19 mouse cellular contexts compared by ENCODE assay signal in genomic region chr2:144945840-144946239, GRCm38 (mm10).
"Had no signal": no experiment of that assay in that cellular context is flagged by ENCODE, and none has a peak within 500 bp of the region (broad histone marks: within the 10 kb centered on the region; RNA-seq: fewer than 3 reads in every experiment).

No protein-coding gene starts in this region.

- H3K9me3 ChIP-seq: lung, embryonic 15.5 days; megakaryocyte, embryonic 14.5 days; midbrain, embryonic 10.5 days; midbrain, embryonic 13.5 days; neural tube, embryonic 13.5 days had no signal

- H3K27me3 ChIP-seq: lung, embryonic 15.5 days; megakaryocyte, embryonic 14.5 days; midbrain, embryonic 13.5 days; neural tube, embryonic 13.5 days had no signal

- H3K36me3 ChIP-seq: lung, embryonic 15.5 days; midbrain, embryonic 10.5 days; midbrain, embryonic 13.5 days; neural tube, embryonic 13.5 days had no signal

- H3K9ac ChIP-seq: liver, embryonic 14.5 days; liver, postnatal 0 days; lung, embryonic 15.5 days; midbrain, embryonic 13.5 days; neural tube, embryonic 13.5 days had no signal

- H3K27ac ChIP-seq: liver, embryonic 14.5 days; lung, embryonic 15.5 days; midbrain, embryonic 10.5 days; midbrain, embryonic 13.5 days; neural tube, embryonic 13.5 days had no signal

- H3K4me3 ChIP-seq: lung, embryonic 15.5 days; megakaryocyte, embryonic 14.5 days; midbrain, embryonic 10.5 days; midbrain, embryonic 13.5 days; myocyte; neural tube, embryonic 13.5 days had no signal

- DNase-seq: kidney, adult 18-20 months; kidney, adult 9 months; kidney, postnatal 14 days; kidney, postnatal 4 days; liver, postnatal 0 days; lung, postnatal 14 days; retina, postnatal 1 day; right cerebral cortex, postnatal 25 days; spleen, adult 18-20 months; thymus, postnatal 25 days had no signal

- H3K4me1 ChIP-seq: lung, embryonic 15.5 days; megakaryocyte, embryonic 14.5 days; midbrain, embryonic 10.5 days; midbrain, embryonic 13.5 days; neural tube, embryonic 13.5 days had no signal

- ATAC-seq: intestine, embryonic 16.5 days; liver, postnatal 0 days; midbrain, embryonic 13.5 days; midbrain, embryonic 16.5 days had no signal

- H3K4me2 ChIP-seq: lung, embryonic 15.5 days; midbrain, embryonic 13.5 days; neural tube, embryonic 13.5 days had no signal
